Comparison of ENCODE assay signal across 8 mouse cellular contexts in the genomic region with DNA sequence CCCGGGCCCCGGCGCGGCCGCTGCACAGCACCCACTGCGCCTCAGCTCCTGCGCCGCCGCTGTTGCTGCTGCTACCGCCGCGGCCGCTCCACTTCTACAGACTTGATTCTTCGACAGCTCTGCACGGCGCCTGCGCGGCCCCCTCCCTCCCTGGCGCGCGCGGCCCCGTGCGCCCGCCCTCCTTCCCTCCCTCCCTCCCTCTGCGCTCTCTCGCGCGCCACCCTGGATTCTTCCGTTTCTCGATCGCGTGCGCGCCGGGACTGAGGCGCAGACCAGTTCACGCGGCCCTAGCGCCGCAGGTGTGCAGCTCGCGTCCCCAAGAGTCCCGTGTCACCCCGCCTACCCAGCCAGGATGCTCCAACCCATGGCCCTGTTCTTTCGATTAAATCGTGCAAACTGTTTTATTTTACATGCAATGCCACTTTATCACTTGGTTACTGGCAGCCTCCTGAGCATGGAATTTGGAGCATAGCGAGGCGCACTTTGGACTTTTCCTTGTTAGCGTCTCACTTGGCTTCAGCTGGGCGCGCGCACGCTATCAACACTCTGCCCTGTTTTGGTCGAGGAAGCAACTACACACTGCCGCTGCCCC. TPM values are rescaled to one million over a fixed set of nuclear protein-coding genes. Genes with fewer than 3 reads are reported as not detected.
DNase-seq lines count a peak whose midpoint lies in the region; ATAC-seq and TF ChIP-seq lines count a peak whose summit lies in the region.

Gene Irf2bp2, minus strand, starts transcription at position 98 of the 592 bp plus-strand sequence.

- WGBS in heart, embryonic 14.5 days: under 1% methylated on average over 38 of the region's 56 CpGs
- WGBS in liver, embryonic 16.5 days (ENCODE audit: insufficient replicate concordance): under 1% methylated on average over 51 of the region's 56 CpGs
- WGBS in neural tube, embryonic 13.5 days: under 1% methylated on average over 53 of the region's 56 CpGs

- H3K9ac ChIP-seq in heart, embryonic 14.5 days (ENCODE audit: low read length): peak within 1 kb of the TSS; percentile 100
- peak within 1 kb of the TSS; percentile 97 for H3K9ac ChIP-seq in liver, embryonic 16.5 days (ENCODE audit: low read depth, low read length)
- H3K9ac ChIP-seq in neural tube, embryonic 13.5 days: peak within 1 kb of the TSS; percentile 100

- DNase-seq in fibroblast of lung, adult 2 months (ENCODE audit: low read depth): peak; percentile 76
- peak; percentile 96 for DNase-seq in kidney, postnatal 14 days

- no peaks in the 10 kb centered on the region for H3K9me3 ChIP-seq in heart, embryonic 14.5 days (ENCODE audit: control insufficient read depth, low read length)
- H3K9me3 ChIP-seq in liver, embryonic 16.5 days (replicated peaks; ENCODE audit: control insufficient read depth, low read length): no peaks in the 10 kb centered on the region
- H3K9me3 ChIP-seq in neural tube, embryonic 13.5 days: no peaks in the 10 kb centered on the region

- TF ChIP-seq CTCF in testis, adult 2 months (IDR thresholded peaks at IDR 0.05; ENCODE audit: control insufficient read depth, insufficient read depth, insufficient replicate concordance, low read depth, low read length): no peak

- no peaks in the 10 kb centered on the region for H3K27me3 ChIP-seq in heart, embryonic 14.5 days (ENCODE audit: control insufficient read depth, insufficient read depth, low read length)
- H3K27me3 ChIP-seq in liver, embryonic 16.5 days (ENCODE audit: control insufficient read depth, insufficient read depth, low read depth, low read length): no peaks in the 10 kb centered on the region
- H3K27me3 ChIP-seq in neural tube, embryonic 13.5 days: no peaks in the 10 kb centered on the region
- no peaks in the 10 kb centered on the region for H3K27me3 ChIP-seq in testis, adult 2 months (ENCODE audit: control insufficient read depth, insufficient read depth, low read length)

- H3K4me2 ChIP-seq in heart, embryonic 14.5 days (ENCODE audit: low read length): peak within 1 kb of the TSS; percentile 89
- peak within 1 kb of the TSS; percentile 88 for H3K4me2 ChIP-seq in liver, embryonic 16.5 days (ENCODE audit: low read depth, low read length)
- peak within 1 kb of the TSS; percentile 91 for H3K4me2 ChIP-seq in neural tube, embryonic 13.5 days

- peak within 1 kb of the TSS; percentile 98 for H3K27ac ChIP-seq in brown adipose tissue, adult 24 weeks (replicated peaks; ENCODE audit: low read depth, low read length)
- peak within 1 kb of the TSS; percentile 99 to 100 for H3K27ac ChIP-seq in heart, embryonic 14.5 days (replicated peaks in 1 of 2; ENCODE audit: control insufficient read depth in 1 of 2, insufficient read depth in 1 of 2, low read depth in 2 of 2, low read length in 2 of 2)
- peak within 1 kb of the TSS; percentile 96 for H3K27ac ChIP-seq in liver, embryonic 16.5 days (ENCODE audit: low read length)
- peak within 1 kb of the TSS; percentile 100 for H3K27ac ChIP-seq in neural tube, embryonic 13.5 days (replicated peaks)
- H3K27ac ChIP-seq in testis, adult 2 months (ENCODE audit: control insufficient read depth, insufficient read depth, low read depth, low read length): peak within 1 kb of the TSS; percentile 95

- TF ChIP-seq POLR2A in testis, adult 2 months (IDR thresholded peaks at IDR 0.05; ENCODE audit: control insufficient read depth, low read depth, low read length): peak; percentile 85

- peaks cover 35% of the 10 kb centered on the region for H3K36me3 ChIP-seq in heart, embryonic 14.5 days (ENCODE audit: control insufficient read depth, insufficient read depth, low read length)
- H3K36me3 ChIP-seq in liver, embryonic 16.5 days (ENCODE audit: control insufficient read depth, insufficient read depth): peaks cover 6% of the 10 kb centered on the region
- H3K36me3 ChIP-seq in neural tube, embryonic 13.5 days: peaks cover 15% of the 10 kb centered on the region
- H3K36me3 ChIP-seq in testis, adult 2 months (ENCODE audit: control insufficient read depth, insufficient read depth, low read length): no peaks in the 10 kb centered on the region

- H3K4me1 ChIP-seq in brown adipose tissue, adult 24 weeks (ENCODE audit: control insufficient read depth, insufficient read depth, insufficient read length, low read length): peaks cover 9% of the 10 kb centered on the region
- H3K4me1 ChIP-seq in heart, embryonic 14.5 days (ENCODE audit: control insufficient read depth in 2 of 2, insufficient read depth in 2 of 2, low read length in 2 of 2): peaks cover 29 to 37% of the 10 kb centered on the region in 2 experiments
- H3K4me1 ChIP-seq in liver, embryonic 16.5 days (ENCODE audit: control insufficient read depth, low read depth, low read length): peaks cover 51% of the 10 kb centered on the region
- H3K4me1 ChIP-seq in neural tube, embryonic 13.5 days (replicated peaks): peaks cover 68% of the 10 kb centered on the region
- peaks cover 33% of the 10 kb centered on the region for H3K4me1 ChIP-seq in testis, adult 2 months (ENCODE audit: control insufficient read depth, insufficient read depth, low read length)

- peak within 1 kb of the TSS; percentile 70 for H3K4me3 ChIP-seq in brown adipose tissue, adult 24 weeks (ENCODE audit: insufficient read depth, low read depth, low read length)
- peak within 1 kb of the TSS; percentile 81 to 100 for H3K4me3 ChIP-seq in heart, embryonic 14.5 days (ENCODE audit: control insufficient read depth in 1 of 2, insufficient read depth in 1 of 2, low read depth in 1 of 2, low read length in 2 of 2)
- H3K4me3 ChIP-seq in liver, embryonic 16.5 days (ENCODE audit: low read depth, low read length): peak within 1 kb of the TSS; percentile 94
- H3K4me3 ChIP-seq in neural tube, embryonic 13.5 days: peak within 1 kb of the TSS; percentile 100
- H3K4me3 ChIP-seq in testis, adult 2 months (ENCODE audit: control insufficient read depth, low read depth, low read length): peak within 1 kb of the TSS; percentile 85

- peak; percentile 35 for ATAC-seq in CD4-positive, CD25-positive, alpha-beta regulatory T cell, adult 4 months
- peak; percentile 74 for ATAC-seq in heart, embryonic 14.5 days (ENCODE audit: insufficient number of reproducible peaks, insufficient read depth, low FRiP score, low read depth)
- ATAC-seq in liver, embryonic 16.5 days (ENCODE audit: low read depth): peak; percentile 72
- ATAC-seq in neural tube, embryonic 13.5 days (ENCODE audit: low read depth): peak; percentile 77

RNA-seq across cellular contexts. Expression of gene Irf2bp2, which starts in this region (rescaled TPM):
- polyA plus RNA-seq in CD4-positive, CD25-positive, alpha-beta regulatory T cell, adult 4 months (2017; shearing (Covaris generic)): 10 to 100 TPM; 15.5 to 22.4 TPM
- polyA plus RNA-seq in brown adipose tissue, adult 24 weeks (2012; ENCODE audit: insufficient read depth, insufficient read length, missing spikeins): 12.0 and 24.3 TPM in 2 replicates
- 8.1 and 9.1 TPM in 2 replicates for polyA plus RNA-seq in heart, embryonic 14.5 days (2014; fragmentation: Nextera tagmentation; extraction: Ambion mirVana)
- 3.3 TPM in 2 replicates for polyA plus RNA-seq in liver, embryonic 16.5 days (2015; fragmentation: Nextera tagmentation; extraction: Ambion mirVana)
- polyA plus RNA-seq in neural tube, embryonic 13.5 days (2015; fragmentation: Nextera tagmentation; extraction: Ambion mirVana): 8.6 and 9.7 TPM in 2 replicates
- 3.3 and 3.8 TPM in 2 replicates for polyA plus RNA-seq in testis, adult 2 months (2012; rRNA removed)

Comparison
In these comparisons a context has a peak if more than half of its experiments do, and no peak if none do; other contexts are left out.
1. Peak in every context shown above with its lines: DNase-seq, ATAC-seq, H3K4me3 ChIP-seq and H3K27ac ChIP-seq.